Mouse (Mus musculus): ENCODE results near the gene Zfp61. TPM values are rescaled to one million over a fixed set of nuclear protein-coding genes. Genes with fewer than 3 reads are reported as not detected.
A peak's percentile ranks its signal among the peaks of the same experiment; 100 is the strongest.

Zfp61 gene
- polyA plus RNA-seq, 1 experiment from 2014 or later, result 8.2 TPM

GRCm38 (mm10) chr7:24316567-24317092, 15.6 kb upstream of the Zfp61 start, which contains the start of gene Zfp94:
TSS of gene Zfp94 (minus strand) at chr7:24316666.
- H3K4me3 ChIP-seq (ENCODE audit: inconsistent target), result peak within 1 kb of the TSS; percentile 67
- no peaks in the 10 kb centered on the region for H3K79me2 ChIP-seq (ENCODE audit: inconsistent target)
- peak within 1 kb of the TSS; percentile 32; the same call in 1 of the 2 replicates for H3K27ac ChIP-seq
- under 1% methylated on average over 33 of the region's 33 CpGs for WGBS (ENCODE audit: missing documents)
- H3K36me3 ChIP-seq (ENCODE audit: inconsistent target), result peaks cover 7% of the 10 kb centered on the region; the same call in 1 of the 2 replicates

DNA sequence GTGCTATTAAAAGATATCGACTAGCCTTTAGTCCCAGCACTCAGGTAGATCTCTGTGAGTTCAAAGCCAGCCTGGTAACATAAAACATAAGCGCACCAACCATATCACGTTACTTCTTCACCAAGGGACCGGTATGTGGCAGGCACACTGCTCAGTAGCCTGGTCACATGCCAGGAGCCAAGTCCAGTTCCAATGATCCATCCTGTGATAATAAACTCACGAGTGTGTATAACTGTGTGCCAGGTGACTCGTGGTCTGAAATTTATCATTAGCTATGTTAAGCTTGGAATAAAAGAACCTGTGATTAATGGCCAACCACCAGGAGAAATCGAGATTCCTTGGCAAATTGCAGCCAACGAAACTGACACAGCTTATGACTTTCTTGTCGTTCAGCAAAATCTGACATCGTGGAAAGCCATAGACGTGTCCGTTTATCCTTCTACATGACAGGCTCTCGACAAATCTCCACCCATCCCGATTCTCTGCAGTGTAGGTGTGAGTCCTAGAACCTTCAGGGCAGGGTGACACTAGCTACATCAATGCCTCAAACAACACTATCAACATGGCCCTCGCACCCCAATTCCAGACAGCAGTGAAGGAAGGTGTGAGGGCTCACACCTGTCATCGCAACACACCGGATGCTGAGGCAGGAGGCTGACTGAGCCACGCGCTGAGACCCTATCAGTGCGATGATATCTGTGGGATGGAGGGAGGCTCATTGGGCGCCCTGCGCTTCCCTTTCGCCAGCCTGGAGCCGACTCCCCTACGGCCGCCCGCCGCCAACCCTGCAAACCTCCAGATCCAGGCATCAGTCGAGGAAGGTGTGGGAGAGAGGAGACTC, 14.9 kb upstream of the Zfp61 start:
- peak overlapping the region; percentile 67 for H3K4me3 ChIP-seq (ENCODE audit: inconsistent target)
- 34% methylated on average over 29 of the region's 29 CpGs for WGBS (ENCODE audit: missing documents)

DNA sequence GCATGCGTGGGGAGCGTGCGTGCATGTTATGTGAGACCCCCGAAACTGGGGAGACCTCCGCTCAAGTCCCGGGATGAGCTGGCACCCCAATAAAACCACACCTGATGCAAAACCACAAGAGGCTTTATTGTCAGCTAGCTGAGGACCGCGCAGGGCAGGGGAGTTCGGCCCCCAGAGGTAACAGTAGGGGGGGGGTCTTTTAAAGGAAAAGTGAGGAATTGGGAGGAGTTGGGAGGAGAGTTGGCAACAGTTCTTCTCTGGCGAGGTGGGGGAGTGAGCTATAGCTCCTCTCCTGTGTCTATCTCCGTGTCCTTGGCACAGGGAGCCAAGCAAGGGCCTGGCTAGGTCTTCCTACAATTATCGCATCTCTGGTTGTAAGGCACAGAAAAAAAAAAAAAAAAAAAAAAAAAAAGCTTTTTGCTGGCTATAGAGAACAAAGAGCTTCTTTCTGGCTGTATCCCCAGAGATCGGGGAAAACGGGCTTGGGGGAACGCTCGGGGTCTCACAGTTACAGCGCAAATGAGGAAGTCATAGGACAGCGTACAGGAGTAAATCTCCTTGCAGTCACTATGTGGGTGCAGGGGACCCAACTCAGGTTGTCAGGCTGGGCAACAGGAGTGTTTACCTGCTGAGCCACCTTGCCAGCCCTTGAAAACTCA, 1.1 kb downstream of the Zfp61 start:
- Histone ChIP-seq H3K27ac (no peak overlapping the region), H3K4me3 (ENCODE audit: inconsistent target) (peak overlapping the region; percentile 84), H3K36me3 (ENCODE audit: inconsistent target) (peaks cover 13% of the 10 kb centered on the region; the same call in 1 of the 2 replicates), H3K79me2 (ENCODE audit: inconsistent target) (no peaks in the 10 kb centered on the region)
- 5% methylated on average over 17 of the region's 18 CpGs for WGBS (ENCODE audit: missing documents)

More for the DNA sequence above, 14.9 kb upstream of the Zfp61 start:
- H3K36me3 ChIP-seq (ENCODE audit: inconsistent target), result peaks cover 11% of the 10 kb centered on the region; the same call in 1 of the 2 replicates
- no peaks in the 10 kb centered on the region for H3K79me2 ChIP-seq (ENCODE audit: inconsistent target)
- no peak overlapping the region for H3K27ac ChIP-seq

DNA sequence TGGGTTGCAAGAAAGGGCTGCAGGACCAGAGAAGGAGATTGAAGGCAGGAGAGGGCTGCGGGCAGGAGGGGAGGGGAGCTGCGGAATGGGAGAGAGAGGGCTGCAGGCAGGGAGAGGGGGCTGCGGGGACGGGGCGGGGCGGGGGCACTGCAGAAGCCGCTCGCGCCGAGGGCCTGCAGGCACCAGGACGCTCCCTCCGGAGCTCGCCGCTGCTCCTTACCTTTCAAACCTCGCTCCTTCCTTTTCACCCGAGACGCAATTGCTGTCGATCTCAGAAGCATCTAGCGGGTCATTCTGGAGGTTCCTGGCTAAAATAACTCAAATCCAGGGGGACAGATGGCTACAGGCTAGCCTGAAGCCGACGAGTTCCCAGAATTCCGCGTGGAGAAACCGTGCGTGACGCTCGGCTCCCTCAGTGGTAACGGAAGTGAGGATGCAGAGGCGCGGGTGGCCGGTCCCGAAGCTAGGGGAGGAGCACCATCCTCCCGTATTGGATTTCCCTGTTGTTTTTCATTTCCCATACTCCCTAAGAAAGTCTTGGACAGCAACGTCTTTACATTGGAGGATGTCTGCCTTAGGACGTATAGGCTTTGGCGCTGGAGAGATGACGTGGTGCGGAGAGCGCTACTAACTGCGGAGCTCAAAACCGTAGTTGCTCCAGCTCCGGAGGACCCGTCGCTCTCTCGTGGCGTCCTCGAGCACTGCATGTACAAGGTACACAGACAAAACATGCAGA, 1.9 kb downstream of the Zfp61 start:
- WGBS (ENCODE audit: missing documents), result 1% methylated on average over 41 of the region's 47 CpGs

DNA sequence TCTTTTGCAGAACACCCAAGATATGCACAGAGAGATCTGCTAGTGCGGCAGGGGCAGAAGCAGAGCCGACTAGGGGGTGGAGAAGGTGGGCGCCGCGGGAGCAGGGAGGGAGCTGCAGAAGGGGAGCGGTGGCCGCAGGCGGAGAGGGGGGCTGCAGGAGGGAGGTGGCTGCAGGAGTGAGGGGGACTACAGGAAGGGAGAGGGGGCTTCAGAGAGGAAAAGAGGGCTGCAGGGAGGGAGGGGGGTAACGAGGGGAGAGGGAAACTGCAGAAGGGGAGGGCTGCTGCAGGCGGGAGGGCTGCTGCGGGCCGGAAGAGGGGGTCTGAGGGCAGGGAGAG, 2.4 kb downstream of the Zfp61 start:
- WGBS (ENCODE audit: missing documents), result 3% methylated on average over 12 of the region's 12 CpGs
- H3K27ac ChIP-seq, result no peak overlapping the region

More for the DNA sequence above, 1.9 kb downstream of the Zfp61 start:
- Histone ChIP-seq H3K27ac (peak overlapping the region; percentile 25; the same call in 1 of the 2 replicates), H3K79me2 (ENCODE audit: inconsistent target) (no peaks in the 10 kb centered on the region), H3K36me3 (ENCODE audit: inconsistent target) (peaks cover 20% of the 10 kb centered on the region; the same call in 1 of the 2 replicates), H3K4me3 (ENCODE audit: inconsistent target) (peak overlapping the region; percentile 84)

GRCm38 (mm10) chr7:24297361-24298095, 3.5 kb downstream of the Zfp61 start:
- 98% methylated on average over 15 of the region's 15 CpGs for WGBS (ENCODE audit: missing documents)
- Histone ChIP-seq H3K4me3 (ENCODE audit: inconsistent target) (no peak overlapping the region), H3K36me3 (ENCODE audit: inconsistent target) (peaks cover 34% of the 10 kb centered on the region; the same call in 1 of the 2 replicates), H3K27ac (no peak overlapping the region), H3K79me2 (ENCODE audit: inconsistent target) (no peaks in the 10 kb centered on the region)

More for the DNA sequence above, 2.4 kb downstream of the Zfp61 start:
- Histone ChIP-seq H3K4me3 (ENCODE audit: inconsistent target) (peak overlapping the region; percentile 84), H3K79me2 (ENCODE audit: inconsistent target) (no peaks in the 10 kb centered on the region), H3K36me3 (ENCODE audit: inconsistent target) (peaks cover 26% of the 10 kb centered on the region; the same call in 1 of the 2 replicates)

- Histone ChIP-seq H3K36me3 (ENCODE audit: inconsistent target) (peaks cover 46% of the 10 kb centered on the region), H3K4me3 (ENCODE audit: inconsistent target) (no peak overlapping the region), H3K27ac (no peak overlapping the region), H3K79me2 (ENCODE audit: inconsistent target) (no peaks in the 10 kb centered on the region)
- WGBS (ENCODE audit: missing documents), result 99% methylated on average over 6 of the region's 7 CpGs
Measured at GRCm38 (mm10) chr7:24296386-24296785, 4.6 kb downstream of the Zfp61 start.

DNA sequence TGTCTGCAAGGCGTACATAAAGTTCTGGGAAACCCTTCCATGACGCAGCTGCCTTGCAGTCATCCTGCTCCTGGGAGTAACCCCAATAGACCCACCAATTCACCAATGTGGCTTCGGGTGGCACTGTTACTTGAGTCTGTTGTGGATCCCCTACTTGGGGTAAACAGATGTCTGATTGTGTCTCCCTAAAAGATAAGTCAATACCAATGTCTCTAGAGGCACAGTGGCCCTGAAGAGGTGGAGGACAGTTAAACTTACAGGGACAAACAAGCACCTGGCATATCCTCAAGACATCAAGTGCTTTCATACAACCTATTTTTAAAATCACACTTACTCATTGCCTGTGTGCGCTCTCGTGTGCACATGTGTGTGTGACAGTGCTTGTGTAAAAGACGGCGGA, 5.7 kb downstream of the Zfp61 start:
- no peaks in the 10 kb centered on the region for H3K79me2 ChIP-seq (ENCODE audit: inconsistent target)
- 98% methylated on average over 5 of the region's 7 CpGs for WGBS (ENCODE audit: missing documents)
- no peak overlapping the region for H3K27ac ChIP-seq
- no peak overlapping the region for H3K4me3 ChIP-seq (ENCODE audit: inconsistent target)
- peaks cover 50% of the 10 kb centered on the region for H3K36me3 ChIP-seq (ENCODE audit: inconsistent target)

GRCm38 (mm10) chr7:24294763-24295162, 6.3 kb downstream of the Zfp61 start:
- H3K27ac ChIP-seq, result no peak overlapping the region
- H3K4me3 ChIP-seq (ENCODE audit: inconsistent target), result no peak overlapping the region
- peaks cover 50% of the 10 kb centered on the region for H3K36me3 ChIP-seq (ENCODE audit: inconsistent target)
- 100% methylated on average over 4 of the region's 4 CpGs for WGBS (ENCODE audit: missing documents)
- no peaks in the 10 kb centered on the region for H3K79me2 ChIP-seq (ENCODE audit: inconsistent target)

- no peak overlapping the region for H3K27ac ChIP-seq
- peaks cover 50% of the 10 kb centered on the region for H3K36me3 ChIP-seq (ENCODE audit: inconsistent target)
- no peak overlapping the region for H3K4me3 ChIP-seq (ENCODE audit: inconsistent target)
- WGBS (ENCODE audit: missing documents), result 93% methylated on average over 11 of the region's 12 CpGs
- no peaks in the 10 kb centered on the region for H3K79me2 ChIP-seq (ENCODE audit: inconsistent target)
Measured at GRCm38 (mm10) chr7:24293061-24293851, 7.8 kb downstream of the Zfp61 start.

- no peak overlapping the region for H3K27ac ChIP-seq
- peaks cover 50% of the 10 kb centered on the region for H3K36me3 ChIP-seq (ENCODE audit: inconsistent target)
- WGBS (ENCODE audit: missing documents), result 93% methylated on average over 27 of the region's 27 CpGs
- no peaks in the 10 kb centered on the region for H3K79me2 ChIP-seq (ENCODE audit: inconsistent target)
- no peak overlapping the region for H3K4me3 ChIP-seq (ENCODE audit: inconsistent target)
Measured at GRCm38 (mm10) chr7:24291387-24292090, 9.5 kb downstream of the Zfp61 start.

GRCm38 (mm10) chr7:24290106-24290693, 10.8 kb downstream of the Zfp61 start:
- WGBS (ENCODE audit: missing documents), result 98% methylated on average over 4 of the region's 4 CpGs
- Histone ChIP-seq H3K27ac (no peak overlapping the region), H3K4me3 (ENCODE audit: inconsistent target) (no peak overlapping the region), H3K79me2 (ENCODE audit: inconsistent target) (no peaks in the 10 kb centered on the region), H3K36me3 (ENCODE audit: inconsistent target) (peaks cover 39% of the 10 kb centered on the region)
